Mouse (Mus musculus): ENCODE measurements at regions not wholly inside any gene's neighbourhood (a gene's known extent, or its start where the extent isn't known, plus 50 kb on each side); places are given as distances from the start of the nearest gene placed in this dataset.

GRCm38 (mm10) chr6:51362475-51363226 lies 69.8 kb upstream of the Nfe2l3 start:
- TF ChIP-seq CTCF (IDR thresholded peaks at IDR 0.05) = peak; percentile 85
- no peak for TF ChIP-seq EP300 (IDR thresholded peaks at IDR 0.05)

All from lung, postnatal 0 days (tissue).